Mouse (Mus musculus): Measurements from ENCODE around the gene Gm28635. TPM values are rescaled to one million over a fixed set of nuclear protein-coding genes. Genes with fewer than 3 reads are reported as not detected.

The Gm28635 gene
- polyA plus RNA-seq, 1 experiment from 2014 or later, result not detected

GRCm38 (mm10) chr2:84650464-84651195, 27.2 kb downstream of the Gm28635 start, which contains the start of gene Ctnnd1:
Gene Ctnnd1 (minus strand): TSS chr2:84650765.
- H3K4me2 ChIP-seq, result peak within 1 kb of the TSS; percentile 55
- H3K9me3 ChIP-seq, result no peaks in the 10 kb centered on the region
- peak within 1 kb of the TSS; percentile 63 for H3K4me3 ChIP-seq (replicated peaks)
- H3K9ac ChIP-seq, result peak within 1 kb of the TSS; percentile 69
- peaks cover 5% of the 10 kb centered on the region; the same call in 1 of the 2 replicates for H3K4me1 ChIP-seq
- no peaks in the 10 kb centered on the region for H3K36me3 ChIP-seq
- no peaks in the 10 kb centered on the region for H3K27me3 ChIP-seq (replicated peaks)
- H3K27ac ChIP-seq, result peak within 1 kb of the TSS; percentile 99
- peak; percentile 99 for ATAC-seq (ENCODE audit: insufficient read depth, low FRiP score, low read depth)
- WGBS, result under 1% methylated on average over 15 of the region's 15 CpGs

- H3K9ac ChIP-seq, result peak overlapping the region; percentile 69
- H3K27ac ChIP-seq, result peak overlapping the region; percentile 99
- no peak for ATAC-seq (ENCODE audit: insufficient read depth, low FRiP score, low read depth)
- no peaks in the 10 kb centered on the region for H3K36me3 ChIP-seq
- H3K27me3 ChIP-seq (replicated peaks), result no peaks in the 10 kb centered on the region
- H3K9me3 ChIP-seq, result no peaks in the 10 kb centered on the region
- H3K4me1 ChIP-seq, result peaks cover 5% of the 10 kb centered on the region; the same call in 1 of the 2 replicates
- under 1% methylated on average over 10 of the region's 10 CpGs for WGBS
- H3K4me2 ChIP-seq, result peak overlapping the region; percentile 50
- peak overlapping the region; percentile 63 for H3K4me3 ChIP-seq (replicated peaks)
These were observed 28.2 kb downstream of the Gm28635 start for GRCm38 (mm10) chr2:84649674-84650073.

- H3K9me3 ChIP-seq, result no peaks in the 10 kb centered on the region
- H3K4me3 ChIP-seq (replicated peaks), result peak overlapping the region; percentile 41
- no peak overlapping the region for H3K27ac ChIP-seq
- peaks cover 5% of the 10 kb centered on the region; the same call in 1 of the 2 replicates for H3K4me1 ChIP-seq
- peak overlapping the region; percentile 10; the same call in 1 of the 2 replicates for H3K9ac ChIP-seq
- 18% methylated on average over 6 of the region's 6 CpGs for WGBS
- peak overlapping the region; percentile 50 for H3K4me2 ChIP-seq
- ATAC-seq (ENCODE audit: insufficient read depth, low FRiP score, low read depth), result no peak
- H3K27me3 ChIP-seq (replicated peaks), result no peaks in the 10 kb centered on the region
- no peaks in the 10 kb centered on the region for H3K36me3 ChIP-seq
These were observed 29.5 kb downstream of the Gm28635 start for GRCm38 (mm10) chr2:84648369-84648768.

- Histone ChIP-seq H3K9me3 (no peaks in the 10 kb centered on the region), H3K27ac (no peak overlapping the region), H3K4me1 (peaks cover 7% of the 10 kb centered on the region), H3K36me3 (no peaks in the 10 kb centered on the region), H3K9ac (no peak overlapping the region), H3K4me2 (peak overlapping the region; percentile 50), H3K4me3 (replicated peaks) (no peak overlapping the region; the same call in 1 of the 2 replicates), H3K27me3 (replicated peaks) (no peaks in the 10 kb centered on the region)
- no peak for ATAC-seq (ENCODE audit: insufficient read depth, low FRiP score, low read depth)
- WGBS, result 84% methylated on average over 6 of the region's 6 CpGs
These were observed 30.7 kb downstream of the Gm28635 start for GRCm38 (mm10) chr2:84647051-84647568.

GRCm38 (mm10) chr2:84646138-84646537, 31.7 kb downstream of the Gm28635 start:
- Histone ChIP-seq H3K36me3 (no peaks in the 10 kb centered on the region), H3K27me3 (replicated peaks) (no peaks in the 10 kb centered on the region), H3K27ac (no peak overlapping the region), H3K9me3 (no peaks in the 10 kb centered on the region), H3K4me2 (no peak overlapping the region), H3K4me1 (peaks cover 8% of the 10 kb centered on the region), H3K4me3 (replicated peaks) (no peak overlapping the region), H3K9ac (no peak overlapping the region)
- ATAC-seq (ENCODE audit: insufficient read depth, low FRiP score, low read depth), result no peak
- 63% methylated on average over 1 of the region's 1 CpGs for WGBS

GRCm38 (mm10) chr2:84640833-84641232, 37.0 kb downstream of the Gm28635 start:
- no peak for ATAC-seq (ENCODE audit: insufficient read depth, low FRiP score, low read depth)
- Histone ChIP-seq H3K4me3 (replicated peaks) (no peak overlapping the region), H3K27me3 (replicated peaks) (no peaks in the 10 kb centered on the region), H3K27ac (no peak overlapping the region), H3K9me3 (no peaks in the 10 kb centered on the region), H3K9ac (no peak overlapping the region), H3K36me3 (no peaks in the 10 kb centered on the region), H3K4me1 (peaks cover 34% of the 10 kb centered on the region), H3K4me2 (no peak overlapping the region)

- Histone ChIP-seq H3K27ac (peak overlapping the region; percentile 92), H3K36me3 (no peaks in the 10 kb centered on the region), H3K4me1 (peaks cover 38% of the 10 kb centered on the region), H3K4me2 (peak overlapping the region; percentile 52; the same call in 1 of the 2 replicates), H3K9ac (no peak overlapping the region), H3K9me3 (no peaks in the 10 kb centered on the region), H3K4me3 (replicated peaks) (no peak overlapping the region), H3K27me3 (replicated peaks) (no peaks in the 10 kb centered on the region)
- WGBS, result 36% methylated on average over 5 of the region's 5 CpGs
- ATAC-seq (ENCODE audit: insufficient read depth, low FRiP score, low read depth), result no peak
These were observed 39.2 kb downstream of the Gm28635 start for GRCm38 (mm10) chr2:84638428-84639220.

GRCm38 (mm10) chr2:84637452-84638165, 40.2 kb downstream of the Gm28635 start:
- H3K4me2 ChIP-seq, result peak overlapping the region; percentile 52; the same call in 1 of the 2 replicates
- H3K27ac ChIP-seq, result peak overlapping the region; percentile 92
- WGBS, result 16% methylated on average over 7 of the region's 7 CpGs
- no peak for ATAC-seq (ENCODE audit: insufficient read depth, low FRiP score, low read depth)
- no peak overlapping the region for H3K4me3 ChIP-seq (replicated peaks)
- no peaks in the 10 kb centered on the region for H3K9me3 ChIP-seq
- no peak overlapping the region for H3K9ac ChIP-seq
- H3K4me1 ChIP-seq, result peaks cover 43% of the 10 kb centered on the region
- H3K27me3 ChIP-seq (replicated peaks), result no peaks in the 10 kb centered on the region
- no peaks in the 10 kb centered on the region for H3K36me3 ChIP-seq

- ATAC-seq (ENCODE audit: insufficient read depth, low FRiP score, low read depth), result peak; percentile 44
- Histone ChIP-seq H3K36me3 (no peaks in the 10 kb centered on the region), H3K27me3 (replicated peaks) (no peaks in the 10 kb centered on the region), H3K9ac (no peak overlapping the region), H3K4me2 (peak overlapping the region; percentile 52), H3K4me1 (peaks cover 46% of the 10 kb centered on the region), H3K27ac (peak overlapping the region; percentile 92), H3K4me3 (replicated peaks) (peak overlapping the region; percentile 13), H3K9me3 (no peaks in the 10 kb centered on the region)
- WGBS, result 12% methylated on average over 8 of the region's 8 CpGs
These were observed 41.6 kb downstream of the Gm28635 start for GRCm38 (mm10) chr2:84636231-84636741.

GRCm38 (mm10) chr2:84635611-84636010, 42.2 kb downstream of the Gm28635 start:
- H3K9me3 ChIP-seq, result no peaks in the 10 kb centered on the region
- peak overlapping the region; percentile 13; the same call in 1 of the 2 replicates for H3K4me3 ChIP-seq (replicated peaks)
- H3K27me3 ChIP-seq (replicated peaks), result no peaks in the 10 kb centered on the region
- H3K4me1 ChIP-seq, result peaks cover 46% of the 10 kb centered on the region
- peak overlapping the region; percentile 52 for H3K4me2 ChIP-seq
- H3K36me3 ChIP-seq, result no peaks in the 10 kb centered on the region
- peak overlapping the region; percentile 92 for H3K27ac ChIP-seq
- WGBS, result 2% methylated on average over 2 of the region's 2 CpGs
- H3K9ac ChIP-seq, result no peak overlapping the region
- peak; percentile 85 for ATAC-seq (ENCODE audit: insufficient read depth, low FRiP score, low read depth)

GRCm38 (mm10) chr2:84634934-84635482, 42.8 kb downstream of the Gm28635 start:
- Histone ChIP-seq H3K27me3 (replicated peaks) (no peaks in the 10 kb centered on the region), H3K9me3 (no peaks in the 10 kb centered on the region), H3K4me2 (peak overlapping the region; percentile 52), H3K27ac (peak overlapping the region; percentile 92), H3K36me3 (no peaks in the 10 kb centered on the region), H3K4me1 (peaks cover 46% of the 10 kb centered on the region), H3K9ac (no peak overlapping the region), H3K4me3 (replicated peaks) (no peak overlapping the region)
- 29% methylated on average over 4 of the region's 4 CpGs for WGBS
- ATAC-seq (ENCODE audit: insufficient read depth, low FRiP score, low read depth), result no peak

Measured in stomach, embryonic 15.5 days (tissue).